Mouse (Mus musculus): Measurements from ENCODE around the gene Odaph. TPM values are rescaled to one million over a fixed set of nuclear protein-coding genes. Genes with fewer than 3 reads are reported as not detected.

The Odaph gene
- total and polyA plus RNA-seq, 3 experiments, result 0.25 to 3.3 (median 1.7) TPM

- Histone ChIP-seq H3K27ac (ENCODE audit: insufficient read depth, low read depth) (no peak overlapping the region), H3K79me2 (replicated peaks; ENCODE audit: control insufficient read depth, extremely low read depth, insufficient read depth, poor library complexity, severe bottlenecking) (no peaks in the 10 kb centered on the region), H3K4me1 (ENCODE audit: control insufficient read depth in 1 of 2, insufficient read depth in 2 of 2) (peaks cover 7 to 9% of the 10 kb centered on the region in 2 experiments; a peak in 2 of 4 replicates), H3K9me3 (replicated peaks; ENCODE audit: low read length) (peaks cover 4% of the 10 kb centered on the region), H3K4me2 (ENCODE audit: insufficient read depth, low read depth, poor library complexity, severe bottlenecking) (no peak overlapping the region), H3K36me3 (replicated peaks in 1 of 2; ENCODE audit: control insufficient read depth in 1 of 2, insufficient read depth in 1 of 2, low read length in 1 of 2) (no peaks in the 10 kb centered on the region), H3K9ac (ENCODE audit: insufficient read depth, low read depth) (no peak overlapping the region), H3K4me3 (replicated peaks in 1 of 3; ENCODE audit: low read depth in 2 of 3, low read length in 2 of 3, poor library complexity in 1 of 3) (no peak overlapping the region), H3K27me3 (replicated peaks) (no peaks in the 10 kb centered on the region)
- no peak for TF ChIP-seq MEF2A (IDR thresholded peaks at IDR 0.05; ENCODE audit: borderline replicate concordance, low read depth, low read length)
- TF ChIP-seq ZMIZ1 (IDR thresholded peaks at IDR 0.05; ENCODE audit: low read depth, low read length), result no peak
- TF ChIP-seq JUN (IDR thresholded peaks at IDR 0.05; ENCODE audit: insufficient read depth, low read depth, low read length), result no peak
- TF ChIP-seq MAZ (IDR thresholded peaks at IDR 0.05; ENCODE audit: low read depth, low read length), result no peak
- no peak for DNase-seq (ENCODE audit: extremely low read depth)
- in situ Hi-C loops (cut with MboI; ENCODE audit: low pct_ligation_motif_present, low pct_unique_long_range_greater_than_20kb, low sequenced_read_pairs), result no loop called here
- dilution Hi-C loops (cut with MboI; ENCODE audit: extremely low pct_ligation_motif_present, extremely low pct_unique_long_range_greater_than_20kb, low sequenced_read_pairs), result no loop called here
These were observed 6.0 kb upstream of the Odaph start for GRCm38 (mm10) chr5:91981176-91981840.

DNA sequence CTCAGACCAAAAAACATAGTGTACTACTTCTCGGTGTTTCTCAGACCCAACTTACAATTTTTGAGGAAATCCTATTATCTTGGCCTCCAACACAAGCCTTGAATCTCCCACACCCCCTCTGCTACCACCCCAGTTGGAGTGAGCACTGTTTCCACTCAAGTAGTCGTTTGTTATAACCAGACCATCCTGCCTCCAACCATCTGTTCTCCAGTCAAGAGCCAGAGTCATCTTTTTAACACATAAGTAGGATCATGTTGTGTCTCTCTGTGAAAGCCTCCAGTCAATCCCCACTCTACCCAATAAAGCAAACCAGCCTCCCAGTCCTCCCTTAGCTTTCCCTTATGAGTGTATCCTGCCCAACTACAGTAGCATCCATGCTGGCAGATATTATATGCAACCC lies 3.8 kb upstream of the Odaph start:
- no peak overlapping the region for H3K4me3 ChIP-seq (replicated peaks in 1 of 3; ENCODE audit: low read depth in 2 of 3, low read length in 2 of 3, poor library complexity in 1 of 3)
- H3K27ac ChIP-seq (ENCODE audit: insufficient read depth, low read depth), result no peak overlapping the region
- no peak for DNase-seq (ENCODE audit: extremely low read depth)
- in situ Hi-C loops (cut with MboI; ENCODE audit: low pct_ligation_motif_present, low pct_unique_long_range_greater_than_20kb, low sequenced_read_pairs) (no loop called here), dilution Hi-C loops (cut with MboI; ENCODE audit: extremely low pct_ligation_motif_present, extremely low pct_unique_long_range_greater_than_20kb, low sequenced_read_pairs) (no loop called here)
- TF ChIP-seq GABPA (IDR thresholded peaks at IDR 0.05; ENCODE audit: insufficient replicate concordance, low read depth, low read length) (no peak), USF2 (conservative IDR thresholded peaks at IDR 0.05; ENCODE audit: low read depth, low read length) (no peak), RCOR1 (conservative IDR thresholded peaks at IDR 0.05; ENCODE audit: low read depth, low read length) (no peak), NRF1 (IDR thresholded peaks at IDR 0.05; ENCODE audit: low read depth, low read length) (no peak), ETS1 (conservative IDR thresholded peaks at IDR 0.05; ENCODE audit: low read depth, low read length) (no peak), JUND (conservative IDR thresholded peaks at IDR 0.05; ENCODE audit: low read depth, low read length) (no peak), SMC3 (IDR thresholded peaks at IDR 0.05; ENCODE audit: low read depth, low read length) (no peak), USF1 (IDR thresholded peaks at IDR 0.05; ENCODE audit: low read depth, low read length) (no peak), CHD2 (IDR thresholded peaks at IDR 0.05; ENCODE audit: low read length) (no peak), ZNF384 (IDR thresholded peaks at IDR 0.05; ENCODE audit: low read depth, low read length) (no peak), ZC3H11A (IDR thresholded peaks at IDR 0.05; ENCODE audit: low read depth, low read length) (no peak), EP300 (IDR thresholded peaks at IDR 0.05; ENCODE audit: low read length) (no peak), MAX (IDR thresholded peaks at IDR 0.05; ENCODE audit: low read length) (no peak)
- no peak overlapping the region for H3K4me2 ChIP-seq (ENCODE audit: insufficient read depth, low read depth, poor library complexity, severe bottlenecking)
- H3K9ac ChIP-seq (ENCODE audit: insufficient read depth, low read depth), result no peak overlapping the region
- H3K9me3 ChIP-seq (replicated peaks; ENCODE audit: low read length), result peaks cover 4% of the 10 kb centered on the region
- H3K27me3 ChIP-seq (replicated peaks), result no peaks in the 10 kb centered on the region
- H3K4me1 ChIP-seq (ENCODE audit: control insufficient read depth in 1 of 2, insufficient read depth in 2 of 2), result peaks cover 12 to 28% of the 10 kb centered on the region in 2 experiments; a peak in 3 of 4 replicates
- no peaks in the 10 kb centered on the region for H3K79me2 ChIP-seq (replicated peaks; ENCODE audit: control insufficient read depth, extremely low read depth, insufficient read depth, poor library complexity, severe bottlenecking)
- H3K36me3 ChIP-seq (replicated peaks in 1 of 2; ENCODE audit: control insufficient read depth in 1 of 2, insufficient read depth in 1 of 2, low read length in 1 of 2), result no peaks in the 10 kb centered on the region
